Mouse (Mus musculus) spleen, adult 2 months (tissue): ENCODE measurements around the gene D10Jhu81e. TPM values are rescaled to one million over a fixed set of nuclear protein-coding genes. Genes with fewer than 3 reads are reported as not detected.
"Not testable (repeated sequence)": the region's sequence is repeated elsewhere in the genome, so short reads cannot be mapped to it uniquely, and the experiment has no call there.

Experiments used
- DNase-seq, 2 experiments: peaks; one replicate each; pipeline versions ENCODE4 v3.0.0 to v3.0.0-alpha.2; 2012 to 2021; ENCODE audit warnings: low spot score in 2 of 2, low read depth in 1 of 2
- H3K27ac ChIP-seq: fragments of 200-500 bp; 2 replicates; pipeline ENCODE4 v1.5.1; 2012; ENCODE audit warnings: low read length, inconsistent platforms; ENCODE audit not compliant: insufficient read depth
- H3K27me3 ChIP-seq: fragments of 200-500 bp; 2 replicates; pipeline ENCODE4 v1.6.1; 2012; ENCODE audit warnings: mild to moderate bottlenecking, moderate library complexity, low read length, inconsistent platforms; ENCODE audit not compliant: control insufficient read depth, insufficient read depth
- H3K36me3 ChIP-seq: fragments of 200-500 bp; 2 replicates; pipeline ENCODE4 v1.6.1; 2012; ENCODE audit warnings: mild to moderate bottlenecking, low read length, inconsistent platforms; ENCODE audit not compliant: control insufficient read depth, insufficient read depth
- H3K4me1 ChIP-seq: fragments of 200-500 bp; 2 replicates; pipeline ENCODE4 v1.6.1; 2011; ENCODE audit warnings: inconsistent platforms; ENCODE audit not compliant: control insufficient read depth, insufficient read depth, insufficient read length
- H3K4me3 ChIP-seq: fragments of 200-500 bp; 2 replicates; pipeline ENCODE4 v1.5.1; 2011; ENCODE audit warnings: mild to moderate bottlenecking, inconsistent platforms; ENCODE audit not compliant: insufficient read depth, insufficient read length; ENCODE audit errors: extremely low read depth
- CTCF ChIP-seq: fragments of 200-500 bp; IDR thresholded peaks from 2 replicates; pipeline ENCODE4 v1.5.1; 2011; ENCODE audit warnings: mild to moderate bottlenecking, inconsistent platforms; ENCODE audit not compliant: insufficient read depth, insufficient read length, insufficient replicate concordance; ENCODE audit errors: extremely low read depth
- POLR2A ChIP-seq: fragments of 200-500 bp; IDR thresholded peaks from 2 replicates; pipeline ENCODE4 v1.6.1; 2011; ENCODE audit warnings: low read depth, low read length, inconsistent platforms
- WGBS: fragments of 180-500 bp; shearing (Covaris S2); methylation state at CpG from one replicate; pipeline ENCODE4 v1.1.7; 2018; 5-methylcytosine and 5-hydroxymethylcytosine counted together
- polyA plus RNA-seq: library from polyadenylated mRNA; depleted of rRNA; stranded (reverse); fragments of >200 nt; gene quantifications from 2 replicates; pipeline ENCODE4 v1.2.3, GENCODE M21; 2012

The D10Jhu81e gene
- polyA plus RNA-seq, 1 experiment, result 68.7 TPM

DNA sequence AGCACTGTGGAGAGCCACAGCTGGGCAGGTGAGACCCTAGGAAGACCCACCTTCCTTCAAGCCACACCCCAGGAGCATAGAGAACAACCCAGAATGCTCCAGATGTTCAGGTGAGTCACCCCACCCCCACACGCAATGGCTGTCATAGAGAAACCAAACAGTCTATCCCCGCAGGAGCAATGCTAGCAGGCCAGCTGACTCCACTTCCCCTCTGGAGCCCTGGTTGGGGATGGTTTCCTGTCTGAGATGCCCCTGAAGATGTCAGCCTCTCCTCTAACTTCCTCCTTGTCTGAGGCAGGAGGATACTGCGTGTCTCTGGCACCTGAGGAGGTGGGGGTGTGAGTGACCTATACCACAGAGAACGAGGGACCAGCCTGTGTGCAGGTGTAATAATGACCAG is 35.2 kb downstream of the D10Jhu81e start:
- Histone ChIP-seq H3K4me1 (peaks cover 10% of the 10 kb centered on the region; the same call in 1 of the 2 replicates), H3K27me3 (no peaks in the 10 kb centered on the region), H3K36me3 (no peaks in the 10 kb centered on the region), H3K4me3 (no peak overlapping the region), H3K27ac (peak overlapping the region; percentile 36)
- TF ChIP-seq POLR2A (no peak), CTCF (no peak)
- WGBS, result 11% methylated on average over 4 of the region's 4 CpGs
- DNase-seq, result peak in 1 of 2 experiments; percentile 44

DNA sequence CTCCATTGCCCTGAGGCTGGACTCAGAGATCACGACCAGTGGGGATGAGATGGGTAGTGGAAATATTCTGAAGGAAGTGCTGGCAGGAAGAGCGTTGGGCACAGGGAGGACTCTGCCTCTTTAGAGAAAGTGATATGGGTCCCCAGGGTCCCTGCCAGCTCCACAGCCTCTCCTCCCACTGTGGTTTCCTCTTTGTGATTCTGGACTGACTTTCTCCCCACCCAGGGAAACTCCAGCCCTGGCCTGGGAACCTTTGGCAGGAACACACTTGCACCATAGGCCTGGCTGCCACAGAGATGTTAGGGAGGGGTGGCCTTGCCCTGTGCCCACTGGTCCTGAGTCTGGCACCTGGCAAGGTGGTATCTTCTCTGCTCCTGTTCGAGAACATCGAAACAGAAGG is 39.6 kb downstream of the D10Jhu81e start:
- Histone ChIP-seq H3K36me3 (no peaks in the 10 kb centered on the region), H3K27me3 (no peaks in the 10 kb centered on the region), H3K27ac (no peak overlapping the region), H3K4me3 (no peak overlapping the region), H3K4me1 (peaks cover 10% of the 10 kb centered on the region; the same call in 1 of the 2 replicates)
- TF ChIP-seq CTCF (no peak), POLR2A (no peak)
- no peak for DNase-seq
- WGBS, result 58% methylated on average over 4 of the region's 4 CpGs

DNA sequence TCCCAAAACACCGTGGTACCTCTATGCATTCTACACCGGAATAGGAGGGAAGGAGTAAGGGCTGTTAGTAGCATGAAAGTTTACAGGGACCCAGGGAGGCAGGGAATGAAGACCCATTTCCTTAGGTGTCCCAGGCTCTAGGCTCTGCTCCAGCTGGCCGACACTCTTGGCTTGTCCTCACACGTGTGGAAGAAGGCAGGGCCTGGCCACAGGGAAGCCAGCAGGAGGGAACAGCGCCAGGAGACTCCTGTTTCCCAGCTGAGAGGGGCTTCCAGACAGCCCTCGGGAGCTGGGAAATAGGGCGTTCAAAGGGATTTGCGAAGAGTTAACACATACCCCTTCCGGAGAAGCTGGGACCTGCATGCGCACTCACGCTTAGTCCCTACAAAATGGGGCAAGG is 40.2 kb downstream of the D10Jhu81e start:
- H3K4me1 ChIP-seq, result peaks cover 6% of the 10 kb centered on the region; the same call in 1 of the 2 replicates
- 92% methylated on average over 11 of the region's 11 CpGs for WGBS
- TF ChIP-seq CTCF (no peak), POLR2A (no peak)
- no peak overlapping the region for H3K27ac ChIP-seq
- DNase-seq, result no peak
- H3K4me3 ChIP-seq, result no peak overlapping the region
- no peaks in the 10 kb centered on the region for H3K27me3 ChIP-seq
- H3K36me3 ChIP-seq, result no peaks in the 10 kb centered on the region

DNA sequence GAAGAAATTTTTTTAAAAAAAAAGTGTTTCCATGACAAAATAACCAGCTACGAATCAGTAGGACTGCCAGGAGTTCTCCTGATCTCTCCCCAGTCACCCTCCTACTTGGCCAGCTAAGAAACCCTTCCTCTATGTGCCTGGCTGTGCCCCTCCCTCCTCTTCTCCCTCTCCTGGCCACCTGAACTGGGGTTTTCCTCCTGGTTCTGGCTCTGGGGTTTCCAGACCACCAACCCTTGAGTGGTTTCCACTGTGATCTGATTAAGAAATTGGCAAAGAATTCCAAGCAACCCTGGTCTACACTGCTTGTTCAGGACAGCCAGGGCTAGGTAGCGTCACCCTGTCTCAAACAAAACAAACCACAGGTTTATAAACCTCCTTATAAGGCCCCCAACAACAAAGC is 40.9 kb downstream of the D10Jhu81e start:
- Histone ChIP-seq H3K4me1 (no peaks in the 10 kb centered on the region; the same call in 1 of the 2 replicates), H3K27me3 (no peaks in the 10 kb centered on the region), H3K27ac (no peak overlapping the region), H3K36me3 (no peaks in the 10 kb centered on the region), H3K4me3 (no peak overlapping the region)
- WGBS, result 82% methylated on average over 2 of the region's 2 CpGs
- TF ChIP-seq CTCF (no peak), POLR2A (no peak)
- DNase-seq, result no peak

DNA sequence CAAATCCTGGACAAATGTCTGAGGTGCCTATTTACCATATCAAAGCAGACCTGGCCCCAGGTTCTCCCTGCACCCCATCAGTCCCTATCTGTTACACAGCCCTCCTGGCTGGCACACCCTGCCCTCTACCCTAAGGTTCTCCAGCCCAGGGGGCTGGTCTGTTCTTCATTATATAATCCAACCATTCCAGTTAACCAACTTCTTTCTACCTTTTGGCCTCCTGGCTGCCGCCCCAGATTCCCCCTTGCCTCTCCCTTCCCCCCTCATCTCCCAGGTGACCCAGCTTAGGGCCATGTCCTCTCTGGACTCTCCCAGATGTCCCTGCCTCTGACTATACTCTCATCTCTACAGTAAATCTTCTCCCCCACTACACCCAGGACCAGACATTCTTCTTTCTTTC is 41.7 kb downstream of the D10Jhu81e start:
- Histone ChIP-seq H3K36me3 (no peaks in the 10 kb centered on the region), H3K27me3 (no peaks in the 10 kb centered on the region), H3K4me3 (no peak overlapping the region), H3K4me1 (no peaks in the 10 kb centered on the region; the same call in 1 of the 2 replicates), H3K27ac (no peak overlapping the region)
- DNase-seq, result no peak
- 100% methylated on average over 1 of the region's 1 CpGs for WGBS
- no peak for TF ChIP-seq POLR2A
- TF ChIP-seq CTCF, result no peak

DNA sequence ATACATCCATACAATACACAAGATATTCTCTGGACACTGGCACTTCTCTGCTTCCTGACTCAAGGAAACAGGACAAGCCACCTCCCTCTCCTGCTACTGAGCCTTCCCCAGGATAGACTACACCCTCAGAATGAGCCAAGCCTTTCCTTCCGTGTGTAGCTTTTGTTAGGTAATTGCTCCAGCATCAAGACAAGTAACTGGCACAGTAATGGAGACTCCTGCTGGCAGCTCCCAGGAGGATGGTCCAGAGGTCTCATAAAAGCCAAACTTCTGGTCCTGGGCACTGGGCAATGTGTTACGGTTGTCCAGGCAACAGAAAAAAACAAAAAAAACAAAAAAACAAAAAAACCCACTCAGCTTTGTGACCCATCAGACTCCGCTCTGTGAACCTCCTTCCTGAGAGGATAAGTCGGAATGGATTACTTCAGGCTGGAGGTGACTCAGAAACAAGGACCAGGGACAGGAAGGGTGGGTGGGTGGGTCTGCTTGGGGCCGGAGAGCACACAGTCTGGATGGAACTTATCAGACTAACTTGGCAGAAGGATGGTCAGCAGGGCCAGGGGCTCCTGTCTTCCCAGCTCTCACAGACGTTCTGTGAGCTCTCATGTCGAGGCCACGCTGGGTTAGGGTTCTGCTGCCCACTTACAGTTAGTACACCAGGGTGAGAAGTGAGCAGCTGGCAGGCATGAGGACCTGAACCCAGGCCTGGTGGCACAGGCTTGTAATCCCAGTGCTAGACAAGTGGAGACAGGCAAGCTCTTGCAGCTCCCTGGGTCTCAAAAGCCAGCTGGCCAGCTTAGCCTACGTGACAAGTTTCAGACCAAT is 42.3 kb downstream of the D10Jhu81e start:
- H3K36me3 ChIP-seq, result no peaks in the 10 kb centered on the region
- no peak overlapping the region for H3K27ac ChIP-seq
- no peak overlapping the region for H3K4me3 ChIP-seq
- WGBS, result 91% methylated on average over 9 of the region's 9 CpGs
- no peaks in the 10 kb centered on the region; the same call in 1 of the 2 replicates for H3K4me1 ChIP-seq
- H3K27me3 ChIP-seq, result no peaks in the 10 kb centered on the region
- TF ChIP-seq POLR2A (no peak), CTCF (no peak)
- no peak for DNase-seq

DNA sequence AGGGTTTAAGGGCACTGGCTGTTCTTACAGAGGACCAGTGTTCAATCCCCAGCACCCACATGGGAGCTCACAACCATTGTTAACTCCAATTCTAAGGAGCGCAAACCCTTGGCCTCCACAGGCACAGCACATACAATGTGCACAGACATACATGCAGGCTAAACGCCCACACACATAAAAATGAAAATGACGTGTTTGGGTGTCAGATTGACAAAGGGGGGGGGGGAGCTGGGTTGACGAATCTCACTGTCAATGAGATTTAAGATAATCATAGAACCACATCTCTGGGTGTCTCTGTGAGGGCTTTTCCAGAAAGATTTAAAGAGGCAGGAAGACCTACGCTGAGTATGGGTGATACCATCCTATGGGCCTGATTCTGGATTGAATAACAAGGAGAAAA is 43.3 kb downstream of the D10Jhu81e start:
- H3K36me3 ChIP-seq, result no peaks in the 10 kb centered on the region
- no peak overlapping the region for H3K4me3 ChIP-seq
- DNase-seq, result no peak
- 82% methylated on average over 5 of the region's 5 CpGs for WGBS
- H3K4me1 ChIP-seq, result no peaks in the 10 kb centered on the region; the same call in 1 of the 2 replicates
- no peaks in the 10 kb centered on the region for H3K27me3 ChIP-seq
- no peak overlapping the region for H3K27ac ChIP-seq
- TF ChIP-seq CTCF, result no peak
- TF ChIP-seq POLR2A, result no peak

DNA sequence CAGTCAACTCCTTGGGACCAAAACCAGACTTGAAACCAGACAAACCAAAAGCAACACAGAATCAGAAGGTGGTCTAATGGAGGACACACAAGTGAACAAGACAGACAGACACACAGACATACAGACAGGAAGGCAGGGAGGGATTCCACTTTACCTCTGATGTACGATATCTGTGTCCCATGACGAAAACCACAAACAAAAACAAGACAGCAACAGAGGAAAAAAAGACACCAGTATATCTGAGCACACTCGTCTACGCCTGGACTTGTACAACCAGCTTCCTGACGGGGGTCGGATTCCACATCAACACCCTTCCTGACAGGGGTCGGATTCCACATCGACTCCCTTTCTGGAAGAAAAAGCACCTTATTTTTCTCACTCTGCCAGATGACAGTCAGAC is 44.5 kb downstream of the D10Jhu81e start:
- not testable (repeated sequence) for H3K27me3 ChIP-seq, DNase-seq, H3K36me3 ChIP-seq, H3K27ac ChIP-seq, H3K4me1 ChIP-seq, H3K4me3 ChIP-seq
- 72% methylated on average over 8 of the region's 8 CpGs for WGBS

DNA sequence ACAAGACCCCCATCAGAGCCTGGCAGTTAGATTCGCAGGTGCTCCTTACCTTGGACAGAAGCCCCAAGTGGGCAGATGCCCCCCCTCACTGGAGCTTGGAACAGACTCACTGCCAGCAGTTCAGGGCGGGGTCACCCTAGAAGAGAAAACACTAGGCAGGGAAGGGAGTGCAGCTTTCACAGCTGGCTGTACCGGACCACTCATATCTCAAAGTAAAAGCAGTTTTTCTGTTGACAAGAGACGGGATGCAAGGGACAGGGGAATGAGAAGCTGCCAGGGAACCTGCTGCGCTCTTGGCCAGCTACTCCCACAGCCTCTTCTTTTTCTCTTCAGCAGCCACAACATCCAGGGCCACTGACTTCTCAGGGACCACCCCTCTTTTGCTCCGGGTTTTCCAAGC is 45.4 kb downstream of the D10Jhu81e start:
- H3K27ac ChIP-seq, H3K36me3 ChIP-seq, H3K4me1 ChIP-seq, H3K27me3 ChIP-seq, DNase-seq, H3K4me3 ChIP-seq: not testable (repeated sequence)
- 41% methylated on average over 6 of the region's 6 CpGs for WGBS
